Mouse (Mus musculus) gastrocnemius, postnatal 25 days (tissue): ENCODE measurements at regions not wholly inside any gene's neighbourhood (a gene's known extent, or its start where the extent isn't known, plus 50 kb on each side); places are given as distances from the start of the nearest gene placed in this dataset.
"Not testable (repeated sequence)": the region's sequence is repeated elsewhere in the genome, so short reads cannot be mapped to it uniquely, and the experiment has no call there.

Experiments
- DNase-seq: peaks from one replicate; pipeline ENCODE4 v3.0.0; 2022

GRCm38 (mm10) chr14:33691690-33692089, 102.7 kb downstream of the Ptpn20 start:
- DNase-seq, result peak; percentile 54

- no peak for DNase-seq
Measured at GRCm38 (mm10) chr14:33694224-33694623, 105.2 kb downstream of the Ptpn20 start.

- peak; percentile 55 for DNase-seq
Measured at GRCm38 (mm10) chr14:33695362-33695982, 106.5 kb downstream of the Ptpn20 start.

GRCm38 (mm10) chr14:33696817-33697216, 107.8 kb downstream of the Ptpn20 start:
- peak; percentile 36 for DNase-seq

- DNase-seq, result peak; percentile 34
Measured at GRCm38 (mm10) chr14:33699777-33700438, 110.9 kb downstream of the Ptpn20 start.

- DNase-seq, result no peak
Measured at GRCm38 (mm10) chr14:33707661-33708297, 118.8 kb downstream of the Ptpn20 start.

- DNase-seq, result no peak
Measured at GRCm38 (mm10) chr14:33708298-33708665, 119.3 kb downstream of the Ptpn20 start.

GRCm38 (mm10) chr14:33712458-33712857, 123.5 kb downstream of the Ptpn20 start:
- no peak for DNase-seq

GRCm38 (mm10) chr14:33719651-33720050, 130.6 kb downstream of the Ptpn20 start:
- no peak for DNase-seq

- DNase-seq, result not testable (repeated sequence)
Measured at GRCm38 (mm10) chr14:33722379-33723145, 133.6 kb downstream of the Ptpn20 start.

- no peak for DNase-seq
Measured at GRCm38 (mm10) chr14:33726500-33726899, 137.5 kb downstream of the Ptpn20 start.

- no peak for DNase-seq
Measured at GRCm38 (mm10) chr14:33729115-33729884, 140.3 kb downstream of the Ptpn20 start.

- no peak for DNase-seq
Measured at GRCm38 (mm10) chr14:33732698-33733097, 143.7 kb downstream of the Ptpn20 start.

- no peak for DNase-seq
Measured at GRCm38 (mm10) chr14:33734446-33735043, 145.5 kb downstream of the Ptpn20 start.

GRCm38 (mm10) chr14:33735653-33736052, 146.6 kb downstream of the Ptpn20 start:
- peak; percentile 62 for DNase-seq

- no peak for DNase-seq
Measured at GRCm38 (mm10) chr14:33746181-33746580, 157.2 kb downstream of the Ptpn20 start.

GRCm38 (mm10) chr14:33759656-33760055, 163.7 kb upstream of the Gdf10 start:
- DNase-seq, result no peak

- DNase-seq, result no peak
Measured at GRCm38 (mm10) chr14:33763641-33764046, 159.7 kb upstream of the Gdf10 start.

GRCm38 (mm10) chr14:33765767-33766166, 157.6 kb upstream of the Gdf10 start:
- no peak for DNase-seq

GRCm38 (mm10) chr14:33772374-33772773, 151.0 kb upstream of the Gdf10 start:
- no peak for DNase-seq

GRCm38 (mm10) chr14:33789556-33789955, 133.8 kb upstream of the Gdf10 start:
- no peak for DNase-seq

GRCm38 (mm10) chr14:33794262-33794661, 129.1 kb upstream of the Gdf10 start:
- DNase-seq, result no peak
